Mouse (Mus musculus) hematopoietic stem cell, adult 5-6 weeks (primary cell): ENCODE measurements around the gene Gnai3. TPM values are rescaled to one million over a fixed set of nuclear protein-coding genes. Genes with fewer than 3 reads are reported as not detected.

ENCODE experiments used
- ATAC-seq, 2 experiments: fragments of 125-278 bp in 1 of 2; replicated peaks in 1 of 2; 2 replicates each; pipeline ENCODE4 v1.8.0; 2016 to 2017; ENCODE audit warnings: inconsistent platforms in 2 of 2, mild to moderate bottlenecking in 2 of 2, moderate number of reproducible peaks in 2 of 2, low read depth in 1 of 2, moderate TSS enrichment in 1 of 2; ENCODE audit not compliant: low FRiP score in 2 of 2, poor library complexity in 2 of 2, severe bottlenecking in 2 of 2, insufficient read depth in 1 of 2, low TSS enrichment in 1 of 2
- total RNA-seq: library from RNA; stranded (forward); fragments of 172-1452, 232-1000 nt; gene quantifications from 2 replicates; pipeline ENCODE4 v1.2.3, GENCODE M21; 2017

Gene Gnai3
- total RNA-seq, 1 experiment from 2014 or later: 171 TPM

DNA sequence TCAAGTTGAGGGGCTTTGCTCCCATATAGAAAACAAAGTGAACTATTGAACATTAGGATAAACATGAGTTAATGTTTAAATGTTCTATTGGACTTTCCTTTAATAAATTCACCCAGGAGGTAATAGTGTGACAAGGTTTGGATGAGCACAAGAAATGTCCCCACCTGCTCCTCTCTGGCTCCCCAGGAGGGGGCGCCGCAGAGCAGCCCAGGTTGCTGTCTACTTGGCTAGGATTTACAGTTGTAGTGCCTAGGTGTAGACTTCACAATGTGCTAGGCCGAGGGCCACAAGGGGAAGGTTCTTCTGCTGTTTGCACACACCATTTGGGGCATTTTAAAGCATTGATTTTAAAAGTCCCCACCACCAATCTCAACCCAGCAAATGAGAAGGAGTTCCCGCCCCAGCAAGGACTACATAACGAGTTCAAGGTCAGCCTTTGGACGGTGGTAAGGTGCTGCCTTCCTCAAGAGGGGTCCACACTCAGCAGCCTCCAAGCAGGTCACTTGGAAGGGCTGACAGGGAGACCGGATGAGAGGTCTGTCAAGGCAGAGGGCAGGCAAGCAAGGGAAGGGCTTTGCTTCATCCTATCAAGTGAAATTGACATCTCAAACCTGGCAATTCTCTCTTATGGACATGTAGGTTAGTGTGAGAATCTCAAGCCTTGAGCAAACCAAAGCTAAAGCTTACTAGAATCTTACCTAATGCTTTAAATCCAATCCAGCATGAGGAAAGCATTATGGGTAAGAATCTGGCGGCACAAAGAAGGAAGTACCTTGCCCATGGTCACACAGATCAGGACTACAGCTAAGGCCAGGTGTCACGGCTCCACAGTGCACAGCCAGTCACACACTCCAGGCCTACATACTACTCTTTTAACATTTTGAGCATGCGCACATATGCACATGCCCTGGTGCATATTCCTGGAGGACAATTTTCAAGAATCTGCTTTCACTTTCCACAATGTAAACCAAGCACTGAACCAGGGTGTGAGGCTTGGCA is 75.4 kb downstream of the Gnai3 start:
- peak; percentile 66 to 79; a peak in 3 of 4 replicates for ATAC-seq

GRCm38 (mm10) chr3:108069231-108069870 is 76.6 kb downstream of the Gnai3 start:
- no peak for ATAC-seq

GRCm38 (mm10) chr3:108068826-108069225 is 77.1 kb downstream of the Gnai3 start:
- no peak for ATAC-seq

GRCm38 (mm10) chr3:108067370-108067934 is 78.5 kb downstream of the Gnai3 start:
- ATAC-seq: no peak

DNA sequence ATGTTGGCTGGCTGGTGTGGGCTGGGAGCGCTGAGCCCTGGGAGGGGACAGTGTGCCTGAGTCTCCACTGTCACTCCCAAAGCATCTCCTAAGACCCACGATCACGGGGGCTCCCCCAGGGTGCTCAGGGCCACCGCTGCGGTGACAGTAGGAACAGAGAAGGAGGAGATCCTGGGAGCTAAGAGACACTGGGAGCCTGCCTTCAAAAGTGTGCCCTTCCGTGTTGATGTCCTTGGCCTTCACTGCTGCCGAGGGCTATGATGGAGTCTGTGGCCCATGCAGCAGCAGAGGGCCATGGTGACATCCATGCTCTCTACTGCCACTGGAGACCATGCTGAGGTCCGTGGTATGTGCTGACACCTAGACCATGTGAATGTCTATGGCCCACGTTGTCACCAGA is 80.4 kb downstream of the Gnai3 start:
- ATAC-seq: no peak

DNA sequence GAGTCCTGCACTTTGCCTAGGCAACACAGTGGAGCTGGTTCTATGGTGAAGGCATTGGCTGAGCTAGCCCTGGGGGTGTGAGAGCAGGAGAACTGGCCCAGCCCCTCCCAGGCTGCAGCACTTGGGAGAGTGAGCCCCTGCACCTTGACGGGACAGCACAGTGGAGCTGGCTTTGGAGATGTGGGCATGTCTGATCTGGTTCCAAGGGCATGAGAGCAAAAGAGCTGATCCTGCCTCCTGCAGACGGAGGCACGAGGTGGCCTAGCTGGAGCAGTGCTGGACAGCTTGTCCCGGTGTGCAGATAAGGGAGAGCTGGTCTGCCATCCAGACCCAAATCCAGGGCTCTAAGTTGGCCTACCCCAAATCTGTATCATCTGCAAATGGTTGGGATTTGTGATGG is 81.3 kb downstream of the Gnai3 start:
- no peak for ATAC-seq

GRCm38 (mm10) chr3:108062648-108063047 is 83.3 kb downstream of the Gnai3 start:
- no peak for ATAC-seq

DNA sequence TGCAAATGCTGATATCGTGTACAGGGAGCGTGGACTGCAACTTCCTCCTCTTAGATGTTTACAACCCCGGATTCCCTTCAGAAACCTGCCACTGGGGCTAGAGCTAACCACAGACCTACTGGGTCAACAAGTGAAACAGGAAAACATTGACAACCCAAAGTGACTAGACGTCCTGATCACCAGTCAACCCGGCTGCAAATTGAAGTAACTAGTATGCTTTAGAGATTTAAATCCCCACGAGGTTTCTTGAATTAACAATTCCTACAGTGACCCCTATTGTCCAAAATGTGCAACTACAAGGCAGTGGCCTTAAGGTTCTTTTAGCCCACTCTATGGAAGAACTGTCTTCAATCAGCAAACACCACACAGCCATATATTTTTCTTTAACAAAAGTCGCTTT is 84.5 kb downstream of the Gnai3 start:
- peak; percentile 63 to 73 for ATAC-seq

Other genes starting within 250 kb of the Gnai3 start
- gene Gstm7, start 214.3 kb downstream of the Gnai3 start, total RNA-seq: 8.3 and 11.8 TPM in 2 replicates
- gene Gstm6, start 202.4 kb downstream of the Gnai3 start, total RNA-seq: not detected in 2 replicates
- gene Gstm3, start 176.9 kb downstream of the Gnai3 start, total RNA-seq: not detected in 2 replicates
- 1.7 and 2.8 TPM in 2 replicates for gene Gstm2, start 159.7 kb downstream of the Gnai3 start, total RNA-seq
- 104 and 128 TPM in 2 replicates for gene Gstm1, start 128.2 kb downstream of the Gnai3 start, total RNA-seq
- gene Gstm4, start 101.3 kb downstream of the Gnai3 start, total RNA-seq: 11.8 and 13.1 TPM in 2 replicates
- 45.3 and 46.7 TPM in 2 replicates for gene Ampd2, start 59.5 kb downstream of the Gnai3 start, total RNA-seq
- gene Gnat2, start 53.4 kb downstream of the Gnai3 start, total RNA-seq: 3.8 and 4.4 TPM in 2 replicates
- gene Gpr61, start 8.7 kb upstream of the Gnai3 start, total RNA-seq: not detected in 2 replicates
- gene Amigo1, start 40.2 kb upstream of the Gnai3 start, total RNA-seq: 3.2 and 5.8 TPM in 2 replicates
- gene Cyb561d1, start 55.1 kb upstream of the Gnai3 start, total RNA-seq: 7.7 and 9.5 TPM in 2 replicates
- 4.2 and 4.6 TPM in 2 replicates for gene Atxn7l2, start 64.8 kb upstream of the Gnai3 start, total RNA-seq
- not detected in 2 replicates for gene Sypl2, start 80.5 kb upstream of the Gnai3 start, total RNA-seq
- 194 and 263 TPM in 2 replicates for gene Psma5, start 110.8 kb upstream of the Gnai3 start, total RNA-seq
- 26.6 and 37.3 TPM in 2 replicates for gene Sort1, start 137.9 kb upstream of the Gnai3 start, total RNA-seq
- gene Mybphl, start 218.8 kb upstream of the Gnai3 start, total RNA-seq: not detected in 2 replicates
- 27.6 and 39.3 TPM in 2 replicates for gene Psrc1, start 237.7 kb upstream of the Gnai3 start, total RNA-seq